Mouse (Mus musculus) mouse embryonic stem cell (cell line): Measurements from ENCODE around the gene Erbb4.
"Not testable (repeated sequence)": the region's sequence is repeated elsewhere in the genome, so short reads cannot be mapped to it uniquely, and the experiment has no call there.

Experiments
- in situ Hi-C, 2 experiments: fragments of 300-500 bp; cut with MboI; formaldehyde crosslinking; loops; 1 replicate in 1 of 2; 3 replicates in 1 of 2; pipeline ENCODE4 v1.14.3; 2019 to 2020; ENCODE audit warnings: low sequenced_read_pairs in 2 of 2, low pct_unique_long_range_greater_than_20kb in 1 of 2, mixed read lengths in 1 of 2; ENCODE audit not compliant: unreplicated experiment in 1 of 2

Gene Erbb4

DNA sequence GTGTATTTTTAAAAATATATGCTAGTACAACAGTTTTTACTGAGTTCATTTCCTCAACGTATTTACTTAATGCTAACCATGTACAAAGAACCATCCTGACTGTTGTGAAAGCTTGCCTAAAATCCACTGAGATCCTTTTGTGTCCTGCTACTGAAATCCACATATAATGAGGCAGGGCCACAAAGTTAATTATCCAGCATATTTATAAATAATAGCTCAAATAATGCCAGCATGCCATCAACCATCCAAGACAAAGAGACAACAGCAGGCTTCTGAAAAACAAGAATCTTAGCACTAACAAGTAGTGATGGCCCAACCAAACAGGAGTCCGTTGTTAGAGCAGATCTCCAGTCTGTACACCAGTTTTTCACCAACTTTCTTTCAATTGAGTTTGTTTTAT, 215.8 kb downstream of the Erbb4 start:
- in situ Hi-C loops: no loop called here

DNA sequence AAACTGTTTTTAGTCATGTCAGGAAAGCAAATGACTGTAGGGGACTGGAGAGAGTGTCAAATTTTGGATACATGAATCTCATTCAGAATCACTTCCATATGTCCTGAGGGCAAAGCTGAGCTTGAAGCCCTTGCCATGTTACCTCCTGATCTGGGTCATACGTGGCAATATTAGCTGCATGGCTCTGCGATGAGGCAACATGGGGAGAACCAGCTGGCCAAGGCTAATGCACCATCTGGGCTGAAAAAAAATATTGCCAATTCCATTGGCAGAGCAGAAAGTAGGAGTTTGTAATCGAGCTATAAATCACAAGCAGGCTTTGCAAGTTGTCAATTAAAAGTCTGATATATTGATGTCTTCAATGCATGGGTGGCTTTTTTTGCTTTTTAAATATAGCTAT, 221.0 kb downstream of the Erbb4 start:
- in situ Hi-C loops: no loop called here

DNA sequence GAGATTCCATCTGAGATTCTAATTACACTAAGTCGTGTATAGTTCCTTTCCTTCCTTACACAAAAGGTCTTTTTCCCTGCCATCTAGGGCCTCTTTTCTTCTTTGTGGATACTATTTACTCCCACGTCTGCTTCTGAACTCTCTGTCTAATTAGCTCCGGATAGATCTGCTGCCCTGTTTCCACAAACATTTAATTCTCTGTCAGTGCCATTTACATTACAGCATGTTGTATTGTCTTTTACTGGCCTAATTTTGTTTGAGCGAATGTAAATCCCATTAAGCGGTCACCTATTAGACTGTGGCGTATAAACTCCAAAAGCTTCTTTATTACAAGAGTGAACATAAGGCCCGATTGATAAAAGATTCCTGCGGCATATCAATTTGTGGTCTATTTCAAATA, 232.9 kb downstream of the Erbb4 start:
- in situ Hi-C loops: no loop called here

DNA sequence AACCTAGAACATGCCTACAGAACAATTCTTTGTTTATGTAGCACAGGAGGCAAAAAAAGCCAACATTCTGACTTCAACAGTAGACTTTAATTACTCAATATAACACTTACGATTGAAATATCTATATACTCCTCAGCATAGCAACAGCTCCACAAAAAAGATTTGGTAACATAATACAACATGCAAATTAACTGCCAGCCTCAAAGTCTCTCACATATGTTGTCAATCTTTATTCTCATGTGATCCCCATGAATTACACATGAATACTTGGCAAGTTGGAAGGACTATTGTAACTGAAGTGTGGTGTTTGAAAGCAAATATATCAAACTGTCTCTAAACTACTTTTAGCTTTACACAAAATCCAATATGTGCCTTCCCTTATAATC, 234.2 kb downstream of the Erbb4 start:
- in situ Hi-C loops: no loop called here

DNA sequence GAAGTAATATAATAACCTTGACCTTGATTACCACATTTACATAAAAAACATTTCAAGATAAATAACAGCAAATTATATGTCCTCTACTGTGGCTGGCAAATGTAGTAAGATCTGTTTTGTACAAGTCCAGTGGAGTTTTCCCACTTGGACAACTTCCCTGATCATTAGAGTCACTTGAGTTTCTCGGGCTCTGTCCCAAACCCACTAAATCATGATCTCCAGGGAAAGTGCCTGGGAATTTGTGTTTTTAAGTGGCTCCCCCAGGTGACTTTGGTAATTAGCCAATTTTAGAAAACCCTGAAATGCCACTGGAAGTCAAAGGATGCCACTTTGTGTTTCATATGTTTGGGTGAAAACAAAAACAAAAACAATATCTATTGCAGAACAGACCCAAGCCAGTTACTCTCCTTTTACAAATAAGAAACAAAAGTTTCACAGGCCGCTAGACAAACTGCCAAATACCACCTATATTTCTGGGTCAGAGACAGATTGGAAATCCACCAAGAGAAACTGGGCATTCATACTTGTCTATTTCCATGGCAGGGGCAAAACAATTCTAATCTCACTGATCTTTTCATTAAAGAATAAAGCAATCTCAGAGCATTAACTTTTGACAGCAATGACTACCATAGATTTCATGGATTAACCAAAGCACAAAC, 234.8 kb downstream of the Erbb4 start:
- in situ Hi-C loops: no loop called here

DNA sequence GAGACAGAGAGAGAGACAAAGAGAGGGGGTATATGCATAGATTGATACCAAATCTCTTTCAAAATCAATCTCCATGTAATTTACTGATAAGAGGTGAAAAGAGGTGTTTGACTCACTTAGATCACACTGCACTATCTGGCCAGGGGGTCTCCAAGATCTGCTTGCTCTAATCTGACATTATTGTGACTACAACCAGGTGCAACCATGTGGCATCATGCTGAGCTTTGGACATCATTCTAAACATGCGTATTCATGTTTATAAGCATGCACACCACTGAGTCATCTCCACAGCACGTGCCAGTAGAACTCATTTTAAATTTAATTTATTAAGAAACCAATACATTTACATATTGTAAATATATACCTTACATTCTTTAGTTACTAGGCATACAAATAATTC, 247.5 kb downstream of the Erbb4 start:
- in situ Hi-C loops: no loop called here

DNA sequence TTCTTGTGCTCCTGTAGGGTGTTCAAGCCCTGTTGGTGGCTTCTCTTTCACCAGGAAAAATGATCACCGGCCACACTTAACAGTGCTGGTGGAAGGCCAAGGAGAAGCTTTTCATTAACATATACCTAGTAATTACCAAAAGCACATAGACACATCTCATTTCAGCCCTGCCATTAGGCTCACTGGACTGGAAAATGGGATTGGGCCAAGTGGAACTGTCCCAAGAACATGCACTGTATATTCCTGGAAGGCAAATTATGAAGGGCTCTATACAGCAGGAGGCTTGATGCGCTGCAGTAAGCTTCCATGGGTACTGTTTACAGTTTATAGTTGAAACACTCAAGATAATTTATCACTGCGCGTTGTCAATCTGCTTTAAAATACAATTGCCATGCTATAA, 248.4 kb downstream of the Erbb4 start:
- in situ Hi-C loops: no loop called here

DNA sequence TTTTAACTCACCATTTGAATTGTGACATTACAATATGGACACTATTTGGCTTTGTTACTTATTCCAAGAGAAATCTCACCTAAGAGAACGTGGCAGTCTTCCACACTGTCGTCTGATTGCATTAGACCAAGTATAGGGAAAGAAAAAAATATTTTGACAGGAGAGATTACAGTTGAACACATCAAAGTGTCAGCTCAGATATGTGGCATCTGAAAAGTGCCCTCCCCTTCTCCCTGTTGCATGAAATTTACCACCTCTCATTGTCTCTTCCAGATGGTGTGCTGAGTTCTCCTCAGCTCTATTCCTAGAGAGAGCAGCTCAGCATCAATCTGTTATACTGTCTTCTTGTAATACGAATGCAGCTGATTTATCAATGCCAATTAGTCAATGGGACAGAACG, 268.5 kb downstream of the Erbb4 start:
- in situ Hi-C loops: no loop called here

DNA sequence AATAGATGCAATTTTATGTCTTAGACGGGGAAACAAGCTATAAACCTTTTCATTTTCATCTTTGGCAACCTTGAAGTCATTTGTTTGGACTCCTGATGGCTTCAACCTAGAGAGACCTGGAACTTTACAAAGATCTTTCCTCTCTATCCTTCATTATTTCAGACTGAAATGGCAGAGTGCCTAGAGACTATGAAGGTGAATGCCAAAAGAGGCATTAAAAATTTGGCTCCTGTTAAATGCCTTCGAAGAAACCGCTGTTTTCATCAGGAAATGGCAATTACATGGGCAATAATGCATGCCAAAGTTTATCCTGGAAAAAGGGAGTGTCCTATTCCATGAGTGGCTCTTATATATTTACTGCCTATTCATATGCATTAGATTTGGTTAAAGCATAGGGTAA, 273.2 kb downstream of the Erbb4 start:
- in situ Hi-C loops: no loop called here

DNA sequence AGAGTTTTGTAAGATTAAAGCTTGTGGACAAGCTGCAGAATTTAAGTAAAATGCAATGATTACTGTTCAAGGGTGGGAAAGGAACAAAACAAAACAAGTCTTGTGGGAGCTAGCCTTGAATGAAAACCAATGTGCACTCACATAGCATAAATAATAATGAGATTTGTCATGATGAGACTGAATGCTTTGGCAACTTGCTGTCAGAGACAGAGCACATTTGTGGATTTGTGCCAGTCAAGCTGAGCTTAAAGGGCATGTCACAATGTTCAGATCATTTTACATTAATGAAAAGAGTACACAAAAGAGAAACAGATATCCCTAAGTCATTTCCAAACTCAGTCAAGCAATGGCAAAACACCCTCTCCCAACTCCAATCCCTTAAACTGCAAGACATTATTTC, 275.8 kb downstream of the Erbb4 start:
- in situ Hi-C loops: no loop called here

DNA sequence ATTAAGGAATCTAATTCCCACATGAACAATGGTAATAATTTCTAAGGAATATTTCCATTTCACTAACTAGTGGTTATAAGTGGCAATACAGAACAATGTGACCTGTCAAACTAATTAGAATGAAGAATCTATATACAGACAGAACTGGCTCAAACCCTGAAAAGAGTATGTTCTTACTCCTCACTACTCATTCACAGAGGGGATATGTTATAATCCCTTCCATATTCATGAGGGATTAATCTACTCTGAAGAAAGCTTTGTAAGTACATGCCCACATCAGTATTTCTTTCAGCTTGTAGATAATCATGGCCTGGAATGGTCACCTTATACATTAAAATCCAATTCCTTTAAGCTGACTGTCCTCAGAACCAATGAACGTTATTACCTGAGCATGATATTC, 276.3 kb downstream of the Erbb4 start:
- in situ Hi-C loops: no loop called here

DNA sequence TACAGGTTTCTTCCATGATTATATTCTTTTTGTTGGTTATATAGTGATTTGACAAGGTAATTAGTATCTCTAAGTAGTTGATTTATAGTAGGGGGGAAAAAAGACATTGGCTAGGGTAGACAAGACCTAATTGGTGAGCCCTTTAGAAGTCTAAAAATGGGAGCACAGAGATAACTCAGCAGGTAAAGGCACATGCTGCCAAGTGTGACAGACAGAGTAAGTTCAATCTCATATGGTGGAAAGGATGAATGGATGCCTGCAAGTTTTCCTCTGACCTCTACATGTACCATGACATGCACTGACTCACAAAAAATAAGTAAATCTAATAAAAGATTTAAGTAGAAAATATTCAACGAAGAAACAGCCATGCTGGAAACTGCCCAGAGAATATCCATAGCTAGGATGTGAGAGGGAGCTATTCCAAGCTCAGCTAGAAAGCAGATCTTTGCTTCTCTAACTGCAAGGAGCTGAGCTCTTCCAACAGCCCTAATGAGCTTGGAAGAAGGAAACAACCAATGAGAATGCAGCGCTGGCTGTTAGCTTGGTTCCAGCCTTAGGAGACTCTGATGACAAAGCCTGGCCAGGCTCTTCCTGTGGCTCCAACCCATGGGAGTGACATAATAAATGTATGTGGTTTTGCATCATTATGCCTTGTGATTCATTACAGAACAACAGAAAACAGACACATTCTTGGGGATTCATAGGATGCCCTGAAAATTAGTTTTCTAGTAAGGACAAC, 277.2 kb downstream of the Erbb4 start:
- in situ Hi-C loops: no loop called here

DNA sequence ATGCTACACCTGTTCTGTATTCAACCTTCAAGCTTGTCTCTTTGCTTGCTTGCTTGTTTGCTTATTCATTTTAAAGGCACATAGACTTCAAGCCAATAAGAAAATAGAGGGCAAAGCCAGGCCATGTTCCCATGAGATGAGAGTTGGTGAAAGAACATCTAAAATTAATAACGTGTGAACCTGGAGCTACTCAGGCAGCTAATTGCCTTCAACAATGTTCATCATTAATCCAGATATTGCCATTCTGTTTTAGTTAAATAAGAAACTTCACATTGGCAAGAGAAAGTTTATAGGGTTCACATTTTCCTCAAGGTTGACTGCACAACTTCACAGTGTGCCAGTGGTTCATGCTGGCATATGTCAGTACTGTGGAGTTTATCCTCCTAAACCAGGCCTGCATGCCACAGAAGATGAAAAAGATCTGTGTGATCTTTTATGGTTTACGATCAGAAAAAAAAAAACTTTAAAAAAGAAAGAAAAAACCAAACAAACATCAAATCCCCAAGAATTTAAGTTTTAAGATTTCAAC, 284.7 kb downstream of the Erbb4 start:
- in situ Hi-C loops: no loop called here

DNA sequence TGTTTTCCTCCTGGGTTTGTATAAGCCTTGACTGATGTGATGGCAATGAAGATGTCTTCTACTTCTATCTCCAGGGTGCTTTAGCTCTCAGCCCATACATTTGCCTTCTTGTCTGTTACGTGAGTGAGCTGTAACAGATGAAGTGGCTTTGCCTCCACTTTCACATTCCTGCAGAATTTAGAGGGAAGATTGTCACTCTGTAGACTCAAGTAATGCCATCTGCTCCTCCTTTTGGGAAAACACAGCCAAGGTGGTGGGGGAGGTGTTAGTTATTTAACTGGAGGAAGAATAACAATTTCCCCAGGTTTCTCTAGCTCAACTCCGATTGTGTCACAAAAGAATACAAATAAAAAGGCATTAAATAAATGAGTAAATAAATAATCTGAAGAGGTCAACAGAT, 301.1 kb downstream of the Erbb4 start:
- in situ Hi-C loops: no loop called here

DNA sequence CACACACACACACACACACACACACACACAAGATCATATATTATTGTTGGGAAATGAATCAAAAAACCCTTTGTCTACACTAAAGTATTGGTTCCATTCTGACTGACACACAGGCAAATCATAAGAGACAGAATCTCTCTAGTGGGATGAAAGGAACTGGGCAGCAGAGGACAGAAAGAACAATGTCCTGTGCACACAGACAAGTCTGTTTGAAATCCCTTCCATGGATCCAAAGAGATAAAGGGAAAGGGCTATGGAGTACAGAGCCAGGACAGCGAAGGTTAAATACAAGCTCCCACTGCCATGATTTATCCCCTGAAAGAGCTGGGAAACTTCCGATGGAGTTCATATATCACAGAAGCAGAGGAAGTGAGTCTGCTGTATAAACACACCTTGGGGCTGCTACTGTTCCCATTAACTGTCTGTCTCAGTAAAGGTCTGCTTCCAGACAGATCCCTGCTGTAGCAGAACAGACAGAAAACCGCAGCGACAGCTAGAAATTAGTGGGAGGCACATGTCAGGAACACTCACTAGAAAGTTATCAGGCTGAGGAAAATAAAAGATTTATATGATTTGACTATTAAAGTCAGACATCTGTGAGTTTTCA, 320.3 kb downstream of the Erbb4 start:
- in situ Hi-C loops: no loop called here

DNA sequence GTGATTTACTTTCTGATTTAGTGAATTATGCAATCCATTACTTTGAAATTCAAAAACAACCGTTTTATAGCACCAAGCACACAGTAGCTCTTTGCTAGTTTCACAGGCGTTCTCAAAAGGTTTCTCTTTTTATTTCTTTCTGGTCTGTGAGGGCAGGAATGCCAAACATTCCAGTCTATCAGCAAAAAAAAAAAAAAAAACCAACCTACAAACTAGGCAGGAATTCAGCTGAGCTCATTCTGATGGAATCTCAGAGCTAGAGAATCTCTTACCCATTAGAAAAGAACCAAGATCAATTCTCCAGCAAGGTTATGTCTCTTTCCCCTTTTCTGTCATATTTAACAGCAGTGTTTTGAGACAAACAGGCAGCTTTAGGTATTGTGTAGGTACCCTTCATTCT, 327.2 kb downstream of the Erbb4 start:
- in situ Hi-C loops: no loop called here

DNA sequence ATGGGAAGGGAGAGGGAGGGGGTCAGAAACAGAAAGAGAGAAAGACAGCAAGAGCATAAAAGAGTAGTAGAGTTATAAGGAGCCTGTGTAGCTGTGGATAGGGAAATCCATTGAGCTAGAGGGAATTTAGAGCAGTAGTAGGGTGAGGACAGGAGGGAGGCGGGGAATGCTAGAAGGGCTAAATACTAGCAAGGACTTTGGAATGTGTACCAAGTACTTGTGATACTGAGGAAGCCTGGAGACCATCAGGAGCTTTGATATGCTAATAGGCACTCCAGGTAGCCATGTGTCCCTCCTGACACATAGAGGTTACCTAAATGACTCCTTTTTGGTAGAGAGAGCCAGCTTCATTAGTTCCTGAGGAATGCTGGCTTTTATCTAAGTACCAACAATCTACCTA, 327.8 kb downstream of the Erbb4 start:
- in situ Hi-C loops: no loop called here

DNA sequence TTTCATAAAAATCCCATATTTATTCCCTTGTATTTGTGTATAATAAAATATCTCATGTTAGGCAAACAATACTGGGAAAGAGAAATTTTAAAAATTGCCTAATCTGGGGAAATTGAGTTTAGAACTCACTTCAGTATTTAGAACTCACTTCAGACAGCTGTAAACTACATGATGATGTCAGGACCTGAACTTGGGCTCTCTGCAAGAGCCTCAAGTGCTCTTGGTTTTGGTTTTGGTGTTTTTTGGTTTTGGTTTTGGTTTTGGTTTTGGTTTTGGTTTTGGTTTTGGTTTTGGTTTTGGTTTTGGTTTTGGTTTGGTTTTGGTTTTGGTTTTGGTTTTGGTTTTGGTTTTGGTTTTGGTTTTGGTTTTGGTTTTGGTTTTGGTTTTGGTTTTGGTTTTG, 341.8 kb downstream of the Erbb4 start:
- in situ Hi-C loops: not testable (repeated sequence)

DNA sequence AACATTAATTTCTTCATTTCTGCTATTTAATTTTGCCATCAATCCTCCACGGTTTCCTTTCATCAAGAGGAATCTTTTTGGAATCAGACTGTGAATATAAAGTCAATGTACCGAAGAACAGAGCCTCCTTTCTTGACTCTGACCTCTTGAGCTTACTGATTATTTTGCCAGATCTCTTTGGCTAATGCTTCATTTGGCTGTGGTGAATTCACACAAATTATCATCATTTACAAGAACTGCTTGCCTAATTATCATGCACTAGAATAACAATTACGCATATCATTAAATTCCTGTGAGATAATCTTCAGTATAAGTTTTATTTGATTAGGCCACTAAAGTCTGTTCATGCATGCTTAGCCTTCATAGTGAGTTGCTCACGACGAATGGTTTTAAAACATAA, 345.4 kb downstream of the Erbb4 start:
- in situ Hi-C loops: no loop called here

DNA sequence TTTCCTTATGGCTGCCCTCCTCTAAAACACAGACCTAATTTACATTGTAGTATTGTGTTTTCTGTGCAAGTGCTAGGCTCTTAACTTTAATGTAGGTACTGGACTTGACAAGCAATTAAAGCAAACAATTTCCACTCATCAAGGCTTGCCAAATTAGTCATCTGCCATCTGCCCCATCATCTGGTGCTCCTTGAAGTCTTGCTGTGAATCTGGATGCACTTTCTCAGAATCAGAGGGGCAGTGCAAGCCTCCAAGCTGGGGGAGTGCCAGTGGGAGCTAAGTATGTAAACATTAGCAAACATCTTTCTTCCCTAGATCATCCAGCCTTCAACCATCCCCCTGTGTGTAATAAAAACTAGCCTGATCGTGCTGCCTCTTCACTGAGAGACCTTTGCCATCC, 358.9 kb downstream of the Erbb4 start:
- in situ Hi-C loops: no loop called here
